Mouse (Mus musculus) erythroblast, embryonic 14.5 days (primary cell): ENCODE measurements around the gene Tmem132c. TPM values are rescaled to one million over a fixed set of nuclear protein-coding genes. Genes with fewer than 3 reads are reported as not detected.

ENCODE experiments used
- H3K27me3 ChIP-seq: 2 replicates; pipeline ENCODE4 v1.6.1; 2012; ENCODE audit warnings: inconsistent platforms; ENCODE audit not compliant: control insufficient read depth
- H3K36me3 ChIP-seq: 2 replicates; pipeline ENCODE4 v1.6.1; 2012; ENCODE audit warnings: mild to moderate bottlenecking, inconsistent platforms; ENCODE audit not compliant: control insufficient read depth
- H3K4me1 ChIP-seq: 2 replicates; pipeline ENCODE4 v1.6.1; 2012; ENCODE audit warnings: inconsistent platforms; ENCODE audit not compliant: control insufficient read depth
- H3K4me3 ChIP-seq: replicated peaks from 2 replicates; pipeline ENCODE3; 2012; ENCODE audit warnings: moderate library complexity, mild to moderate bottlenecking, inconsistent platforms
- H3K9me3 ChIP-seq: 2 replicates; pipeline ENCODE4 v1.6.1; 2012; ENCODE audit warnings: low read length, inconsistent platforms, mixed read lengths; ENCODE audit not compliant: control insufficient read depth
- GATA1 ChIP-seq: IDR thresholded peaks from 2 replicates; pipeline ENCODE4 v1.6.1; 2012; ENCODE audit warnings: low read length, inconsistent platforms, mixed read lengths
- TAL1 ChIP-seq: IDR thresholded peaks from 3 replicates; pipeline ENCODE4 v1.6.1; 2012; ENCODE audit warnings: low read length, inconsistent platforms, mixed read lengths
- polyA plus RNA-seq: library from polyadenylated mRNA; stranded (reverse); fragments of >175 nt; gene quantifications from 2 replicates; pipeline ENCODE4 v1.2.3, GENCODE M21; 2012

Gene Tmem132c
- polyA plus RNA-seq, 1 experiment: not detected

GRCm38 (mm10) chr5:127502838-127503237 lies 261.2 kb downstream of the Tmem132c start:
- H3K27me3 ChIP-seq: no peaks in the 10 kb centered on the region
- peaks cover 58% of the 10 kb centered on the region for H3K9me3 ChIP-seq
- no peak overlapping the region for H3K4me3 ChIP-seq
- TF ChIP-seq TAL1: no peak
- TF ChIP-seq GATA1: no peak
- H3K36me3 ChIP-seq: no peaks in the 10 kb centered on the region
- H3K4me1 ChIP-seq: no peaks in the 10 kb centered on the region

GRCm38 (mm10) chr5:127505697-127506096 lies 264.1 kb downstream of the Tmem132c start:
- no peaks in the 10 kb centered on the region for H3K27me3 ChIP-seq
- peaks cover 49% of the 10 kb centered on the region for H3K9me3 ChIP-seq
- TF ChIP-seq GATA1: no peak
- TF ChIP-seq TAL1: no peak
- no peaks in the 10 kb centered on the region for H3K36me3 ChIP-seq
- no peaks in the 10 kb centered on the region for H3K4me1 ChIP-seq
- H3K4me3 ChIP-seq: no peak overlapping the region

- Histone ChIP-seq H3K4me3 (no peak overlapping the region), H3K36me3 (no peaks in the 10 kb centered on the region), H3K4me1 (no peaks in the 10 kb centered on the region), H3K9me3 (peaks cover 68% of the 10 kb centered on the region), H3K27me3 (no peaks in the 10 kb centered on the region)
- no peak for TF ChIP-seq GATA1
- TF ChIP-seq TAL1: no peak
Measured at GRCm38 (mm10) chr5:127511653-127512052, 270.0 kb downstream of the Tmem132c start.

GRCm38 (mm10) chr5:127515960-127516359 lies 274.4 kb downstream of the Tmem132c start:
- Histone ChIP-seq H3K27me3 (no peaks in the 10 kb centered on the region), H3K9me3 (peaks cover 57% of the 10 kb centered on the region), H3K36me3 (no peaks in the 10 kb centered on the region)

GRCm38 (mm10) chr5:127522744-127523476 lies 281.3 kb downstream of the Tmem132c start:
- H3K36me3 ChIP-seq: no peaks in the 10 kb centered on the region
- peaks cover 20% of the 10 kb centered on the region for H3K9me3 ChIP-seq
- H3K4me3 ChIP-seq: no peak overlapping the region
- H3K4me1 ChIP-seq: no peaks in the 10 kb centered on the region
- no peaks in the 10 kb centered on the region for H3K27me3 ChIP-seq
- TF ChIP-seq TAL1: no peak
- no peak for TF ChIP-seq GATA1

More at GRCm38 (mm10) chr5:127515960-127516359, 274.4 kb downstream of the Tmem132c start:
- Histone ChIP-seq H3K4me3 (no peak overlapping the region), H3K4me1 (no peaks in the 10 kb centered on the region)
- no peak for TF ChIP-seq TAL1
- no peak for TF ChIP-seq GATA1

GRCm38 (mm10) chr5:127527344-127527974 lies 285.9 kb downstream of the Tmem132c start:
- H3K36me3 ChIP-seq: no peaks in the 10 kb centered on the region
- TF ChIP-seq GATA1 (no peak), TAL1 (no peak)
- H3K27me3 ChIP-seq: no peaks in the 10 kb centered on the region
- peaks cover 30% of the 10 kb centered on the region for H3K9me3 ChIP-seq
- H3K4me1 ChIP-seq: no peaks in the 10 kb centered on the region
- no peak overlapping the region for H3K4me3 ChIP-seq

- TF ChIP-seq GATA1: no peak
- no peak for TF ChIP-seq TAL1
- no peaks in the 10 kb centered on the region for H3K4me1 ChIP-seq
- H3K9me3 ChIP-seq: peaks cover 21% of the 10 kb centered on the region
- no peaks in the 10 kb centered on the region for H3K36me3 ChIP-seq
- no peaks in the 10 kb centered on the region for H3K27me3 ChIP-seq
- no peak overlapping the region for H3K4me3 ChIP-seq
Measured at GRCm38 (mm10) chr5:127537508-127537907, 295.9 kb downstream of the Tmem132c start.

GRCm38 (mm10) chr5:127546585-127546991 lies 305.0 kb downstream of the Tmem132c start:
- TF ChIP-seq GATA1: no peak
- no peak for TF ChIP-seq TAL1
- Histone ChIP-seq H3K4me1 (no peaks in the 10 kb centered on the region), H3K4me3 (no peak overlapping the region), H3K27me3 (no peaks in the 10 kb centered on the region), H3K36me3 (no peaks in the 10 kb centered on the region), H3K9me3 (peaks cover 59% of the 10 kb centered on the region)

- no peaks in the 10 kb centered on the region for H3K36me3 ChIP-seq
- no peaks in the 10 kb centered on the region for H3K27me3 ChIP-seq
- no peaks in the 10 kb centered on the region for H3K4me1 ChIP-seq
- peaks cover 62% of the 10 kb centered on the region for H3K9me3 ChIP-seq
- H3K4me3 ChIP-seq: no peak overlapping the region
- TF ChIP-seq TAL1 (no peak), GATA1 (no peak)
Measured at GRCm38 (mm10) chr5:127548136-127548535, 306.5 kb downstream of the Tmem132c start.
